Mouse (Mus musculus) liver, embryonic 14.5 days (tissue): Measurements from ENCODE around the gene Timm9.

ENCODE experiments used
- CTCF ChIP-seq: IDR thresholded peaks from 2 replicates; pipeline ENCODE4 v1.5.1; 2016; ENCODE audit warnings: antibody characterized with exemption, low read depth, control low read depth
- EP300 ChIP-seq: IDR thresholded peaks from 2 replicates; pipeline ENCODE4 v1.6.1; 2016; ENCODE audit warnings: antibody characterized with exemption, low read depth

GRCm38 (mm10) chr12:71139258-71139828, 2.9 kb upstream of the Timm9 start:
- peak; percentile 56 for TF ChIP-seq CTCF
- TF ChIP-seq EP300 = no peak
